Mouse (Mus musculus) CH12.LX (cell line): ENCODE results near the gene Bcl2l11. TPM values are rescaled to one million over a fixed set of nuclear protein-coding genes. Genes with fewer than 3 reads are reported as not detected.
A peak's percentile ranks its signal among the peaks of the same experiment; 100 is the strongest.

Source experiments
- DNase-seq: peaks from one replicate; pipeline ENCODE4 v3.0.0-alpha.2; 2013; ENCODE audit errors: extremely low read depth
- H3K27ac ChIP-seq: 2 replicates; pipeline ENCODE4 v1.5.1; 2012; ENCODE audit warnings: low read depth, mild to moderate bottlenecking, control low read depth, moderate library complexity; ENCODE audit not compliant: insufficient read depth
- H3K27me3 ChIP-seq: replicated peaks from 2 replicates; pipeline ENCODE3; 2012; ENCODE audit warnings: inconsistent platforms
- H3K36me3 ChIP-seq, 2 experiments: replicated peaks in 1 of 2; 2 replicates each; pipeline versions ENCODE3 to v1.6.1; 2012; ENCODE audit warnings: inconsistent platforms in 1 of 2, low read length in 1 of 2, mild to moderate bottlenecking in 1 of 2, mixed read lengths in 1 of 2, moderate library complexity in 1 of 2; ENCODE audit not compliant: control insufficient read depth in 1 of 2, insufficient read depth in 1 of 2
- H3K4me1 ChIP-seq, 2 experiments: 2 replicates each; pipeline ENCODE4 v1.6.1; 2012; ENCODE audit warnings: inconsistent platforms in 1 of 2, moderate library complexity in 1 of 2; ENCODE audit not compliant: insufficient read depth in 2 of 2, control insufficient read depth in 1 of 2
- H3K4me2 ChIP-seq: 2 replicates; pipeline ENCODE4 v1.6.1; 2012; ENCODE audit warnings: low read depth, mild to moderate bottlenecking, control low read depth; ENCODE audit not compliant: poor library complexity, insufficient read depth, severe bottlenecking
- H3K4me3 ChIP-seq, 3 experiments: fragments of 150-350 bp in 1 of 3; sonication (generic) in 1 of 3; replicated peaks in 1 of 3; 2 replicates each; pipeline versions ENCODE3 to v1.5.1; 2011 to 2012; ENCODE audit warnings: low read depth in 2 of 3, low read length in 2 of 3, mild to moderate bottlenecking in 2 of 3, moderate library complexity in 2 of 3, control low read depth in 1 of 3, improper control_type of control experiment in 1 of 3, inconsistent platforms in 1 of 3, mixed read lengths in 1 of 3; ENCODE audit not compliant: poor library complexity in 1 of 3
- H3K79me2 ChIP-seq: replicated peaks from 2 replicates; pipeline ENCODE4 v1.6.1; 2012; ENCODE audit warnings: mild to moderate bottlenecking, moderate library complexity; ENCODE audit not compliant: control insufficient read depth, poor library complexity, insufficient read depth, severe bottlenecking; ENCODE audit errors: extremely low read depth
- H3K9ac ChIP-seq: 2 replicates; pipeline ENCODE4 v1.6.1; 2012; ENCODE audit warnings: low read depth, mild to moderate bottlenecking, control low read depth, moderate library complexity; ENCODE audit not compliant: insufficient read depth
- H3K9me3 ChIP-seq: replicated peaks from 2 replicates; pipeline ENCODE3; 2012; ENCODE audit warnings: low read length, inconsistent platforms, mixed read lengths
- BHLHE40 ChIP-seq: IDR thresholded peaks from 2 replicates; pipeline ENCODE4 v1.6.1; 2011; ENCODE audit warnings: mild to moderate bottlenecking, low read depth, low read length, improper control_type of control experiment
- CHD1 ChIP-seq: IDR thresholded peaks from 2 replicates; pipeline ENCODE4 v1.6.1; 2012; ENCODE audit warnings: low read depth, low read length, improper control_type of control experiment, inconsistent platforms
- ELF1 ChIP-seq: IDR thresholded peaks from 2 replicates; pipeline ENCODE4 v1.6.1; 2014; ENCODE audit warnings: low read depth, mild to moderate bottlenecking, inconsistent platforms, low read length, improper control_type of control experiment
- EP300 ChIP-seq: IDR thresholded peaks from 2 replicates; pipeline ENCODE4 v1.6.1; 2011; ENCODE audit warnings: low read length, improper control_type of control experiment
- ETS1 ChIP-seq: conservative IDR thresholded peaks from 2 replicates; pipeline ENCODE4 v1.6.1; 2012; ENCODE audit warnings: low read depth, mild to moderate bottlenecking, inconsistent platforms, low read length, improper control_type of control experiment, moderate library complexity
- IRF4 ChIP-seq: IDR thresholded peaks from 2 replicates; pipeline ENCODE4 v1.6.1; 2014; ENCODE audit warnings: low read depth, mild to moderate bottlenecking, inconsistent platforms, low read length, improper control_type of control experiment
- JUN ChIP-seq: IDR thresholded peaks from 2 replicates; pipeline ENCODE4 v1.6.1; 2011; ENCODE audit warnings: low read depth, mild to moderate bottlenecking, low read length, improper control_type of control experiment, moderate library complexity; ENCODE audit not compliant: insufficient read depth
- JUND ChIP-seq: conservative IDR thresholded peaks from 2 replicates; pipeline ENCODE4 v1.6.1; 2011; ENCODE audit warnings: low read depth, low read length, improper control_type of control experiment
- KAT2A ChIP-seq: IDR thresholded peaks from 2 replicates; pipeline ENCODE4 v1.6.1; 2012; ENCODE audit warnings: low read length, improper control_type of control experiment, inconsistent platforms; ENCODE audit not compliant: insufficient replicate concordance
- MAFK ChIP-seq: IDR thresholded peaks from 2 replicates; pipeline ENCODE4 v1.6.1; 2011; ENCODE audit warnings: low read length, improper control_type of control experiment; ENCODE audit not compliant: insufficient replicate concordance
- MAZ ChIP-seq: IDR thresholded peaks from 2 replicates; pipeline ENCODE4 v1.6.1; 2012; ENCODE audit warnings: low read depth, mild to moderate bottlenecking, inconsistent platforms, low read length, improper control_type of control experiment, moderate library complexity
- MEF2A ChIP-seq: IDR thresholded peaks from 2 replicates; pipeline ENCODE4 v1.6.1; 2014; ENCODE audit warnings: low read depth, mild to moderate bottlenecking, inconsistent platforms, low read length, improper control_type of control experiment, borderline replicate concordance
- MXI1 ChIP-seq: IDR thresholded peaks from 2 replicates; pipeline ENCODE4 v1.6.1; 2011; ENCODE audit warnings: mild to moderate bottlenecking, low read depth, low read length, improper control_type of control experiment
- MYC ChIP-seq: IDR thresholded peaks from 2 replicates; pipeline ENCODE4 v1.6.1; 2011; ENCODE audit warnings: low read depth, mild to moderate bottlenecking, improper control_type of control experiment, low read length
- POLR2A ChIP-seq: IDR thresholded peaks from 2 replicates; pipeline ENCODE4 v1.6.1; 2011; ENCODE audit warnings: low read depth, mild to moderate bottlenecking, improper control_type of control experiment, low read length
- POLR2AphosphoS2 ChIP-seq: IDR thresholded peaks from 2 replicates; pipeline ENCODE4 v1.6.1; 2011; ENCODE audit warnings: low read depth, low read length, improper control_type of control experiment
- SIN3A ChIP-seq: IDR thresholded peaks from 2 replicates; pipeline ENCODE4 v1.6.1; 2012; ENCODE audit warnings: low read length, improper control_type of control experiment, inconsistent platforms
- SMC3 ChIP-seq: IDR thresholded peaks from 2 replicates; pipeline ENCODE4 v1.6.1; 2011; ENCODE audit warnings: low read depth, low read length, improper control_type of control experiment
- TCF12 ChIP-seq: IDR thresholded peaks from 2 replicates; pipeline ENCODE4 v1.6.1; 2014; ENCODE audit warnings: low read depth, mild to moderate bottlenecking, inconsistent platforms, low read length, improper control_type of control experiment
- USF1 ChIP-seq: IDR thresholded peaks from 2 replicates; pipeline ENCODE4 v1.6.1; 2014; ENCODE audit warnings: low read depth, mild to moderate bottlenecking, inconsistent platforms, low read length, improper control_type of control experiment
- USF2 ChIP-seq: conservative IDR thresholded peaks from 2 replicates; pipeline ENCODE4 v1.6.1; 2011; ENCODE audit warnings: low read depth, low read length, improper control_type of control experiment
- ZC3H11A ChIP-seq: IDR thresholded peaks from 2 replicates; pipeline ENCODE4 v1.6.1; 2012; ENCODE audit warnings: low read depth, mild to moderate bottlenecking, inconsistent platforms, low read length, improper control_type of control experiment
- ZKSCAN1 ChIP-seq: IDR thresholded peaks from 2 replicates; pipeline ENCODE4 v1.6.1; 2012; ENCODE audit warnings: low read depth, inconsistent platforms, low read length, improper control_type of control experiment, borderline replicate concordance
- ZMIZ1 ChIP-seq: IDR thresholded peaks from 2 replicates; pipeline ENCODE4 v1.6.1; 2012; ENCODE audit warnings: low read depth, mild to moderate bottlenecking, inconsistent platforms, low read length, improper control_type of control experiment
- ZNF384 ChIP-seq: IDR thresholded peaks from 2 replicates; pipeline ENCODE4 v1.6.1; 2012; ENCODE audit warnings: low read depth, low read length, improper control_type of control experiment, inconsistent platforms
- dilution Hi-C: fragments of 300-500 bp; cut with MboI; formaldehyde crosslinking; loops from 2 replicates; pipeline ENCODE4 v1.14.3; 2020; ENCODE audit warnings: low sequenced_read_pairs; ENCODE audit not compliant: extremely low pct_unique_long_range_greater_than_20kb, extremely low pct_ligation_motif_present
- in situ Hi-C: fragments of 300-500 bp; cut with MboI; formaldehyde crosslinking; loops from 3 replicates; pipeline ENCODE4 v1.14.3; 2019; ENCODE audit warnings: low sequenced_read_pairs, low pct_ligation_motif_present, low pct_unique_long_range_greater_than_20kb, mixed read lengths
- polyA plus RNA-seq: library from polyadenylated mRNA; unstranded; fragments of >175 nt; gene quantifications from 2 replicates; pipeline ENCODE4 v1.2.1, GENCODE M21; 2012; ENCODE audit warnings: low read depth; ENCODE audit not compliant: insufficient read length
- total RNA-seq, 2 experiments: library from RNA; depleted of rRNA; stranded (reverse); fragments of 300-350 nt in 1 of 2; fragments of >200 nt in 1 of 2; gene quantifications; 2 replicates each; pipeline ENCODE4 v1.2.3; 2012 to 2014

Gene Bcl2l11
- total and polyA plus RNA-seq, 3 experiments, result 7.8 to 24.6 (median 11.6) TPM

GRCm38 (mm10) chr2:128159619-128160125 lies 33.8 kb downstream of the Bcl2l11 start:
- no peaks in the 10 kb centered on the region for H3K9me3 ChIP-seq
- H3K79me2 ChIP-seq, result no peaks in the 10 kb centered on the region
- dilution Hi-C loops (no loop called here), in situ Hi-C loops (no loop called here)
- peaks cover 21 to 75% of the 10 kb centered on the region in 2 experiments for H3K4me1 ChIP-seq
- no peak overlapping the region for H3K27ac ChIP-seq
- peaks cover 16 to 69% of the 10 kb centered on the region in 2 experiments for H3K36me3 ChIP-seq
- no peak overlapping the region for H3K4me2 ChIP-seq
- no peak for TF ChIP-seq USF1
- TF ChIP-seq MAFK, result no peak
- no peak for TF ChIP-seq BHLHE40
- no peak for TF ChIP-seq ZMIZ1
- TF ChIP-seq MYC, result no peak
- TF ChIP-seq ZC3H11A, result no peak
- TF ChIP-seq TCF12, result no peak
- TF ChIP-seq POLR2AphosphoS2, result no peak
- TF ChIP-seq SIN3A, result no peak
- TF ChIP-seq KAT2A, result no peak
- no peak for TF ChIP-seq ZNF384
- no peak for TF ChIP-seq IRF4
- TF ChIP-seq EP300, result no peak
- TF ChIP-seq SMC3, result no peak
- TF ChIP-seq POLR2A, result no peak
- no peak for TF ChIP-seq ETS1
- TF ChIP-seq MXI1, result no peak
- TF ChIP-seq CHD1, result no peak
- no peak for TF ChIP-seq MAZ
- no peak for TF ChIP-seq ELF1
- DNase-seq, result no peak
- H3K4me3 ChIP-seq, result no peak overlapping the region
- H3K27me3 ChIP-seq, result no peaks in the 10 kb centered on the region
- no peak overlapping the region for H3K9ac ChIP-seq

GRCm38 (mm10) chr2:128163177-128163576 lies 37.3 kb downstream of the Bcl2l11 start:
- H3K27me3 ChIP-seq, result no peaks in the 10 kb centered on the region
- TF ChIP-seq IRF4 (0 out of 2 replicates have a peak, but pooled peaks have one; percentile 18), JUND (0 out of 2 replicates have a peak, but pooled peaks have one; percentile 44), MYC (no peak), MEF2A (peak; percentile 88), ZKSCAN1 (no peak), JUN (peak; percentile 36; the same call in 1 of the 2 replicates), SIN3A (no peak), EP300 (peak; percentile 17; the same call in 1 of the 2 replicates), ETS1 (peak; percentile 37; the same call in 1 of the 2 replicates), USF2 (no peak)
- in situ Hi-C loops (no loop called here), dilution Hi-C loops (no loop called here)
- H3K9me3 ChIP-seq, result no peaks in the 10 kb centered on the region
- H3K4me3 ChIP-seq, result no peak overlapping the region
- H3K4me1 ChIP-seq, result peaks cover 9 to 54% of the 10 kb centered on the region in 2 experiments
- peak; percentile 54 for DNase-seq
- peaks cover 11 to 35% of the 10 kb centered on the region in 2 experiments for H3K36me3 ChIP-seq
- H3K79me2 ChIP-seq, result no peaks in the 10 kb centered on the region
- H3K4me2 ChIP-seq, result no peak overlapping the region
- H3K27ac ChIP-seq, result no peak overlapping the region
- no peak overlapping the region for H3K9ac ChIP-seq
